Mouse (Mus musculus): ENCODE measurements at regions not wholly inside any gene's neighbourhood (a gene's known extent, or its start where the extent isn't known, plus 50 kb on each side); places are given as distances from the start of the nearest gene placed in this dataset.

- Histone ChIP-seq H3K27ac (no peak overlapping the region; the same call in 1 of the 2 replicates), H3K4me3 (no peak overlapping the region)
- TF ChIP-seq CTCF (conservative IDR thresholded peaks at IDR 0.05), result no peak
- DNase-seq (ENCODE audit: low spot score in 2 of 2), result peak in 1 of 2 experiments; percentile 12
Measured at GRCm38 (mm10) chr14:54108311-54109074, 145.4 kb downstream of the Dad1 start.

- no peak for DNase-seq (ENCODE audit: low spot score in 2 of 2)
- TF ChIP-seq CTCF (conservative IDR thresholded peaks at IDR 0.05), result no peak
- Histone ChIP-seq H3K27ac (peak overlapping the region; percentile 14; the same call in 1 of the 2 replicates), H3K4me3 (no peak overlapping the region)
Measured at GRCm38 (mm10) chr14:54107204-54107796, 146.6 kb downstream of the Dad1 start.

GRCm38 (mm10) chr14:54104243-54104642, 149.7 kb downstream of the Dad1 start:
- Histone ChIP-seq H3K4me3 (no peak overlapping the region), H3K27ac (no peak overlapping the region)
- TF ChIP-seq CTCF (conservative IDR thresholded peaks at IDR 0.05), result no peak
- no peak for DNase-seq (ENCODE audit: low spot score in 2 of 2)

- no peak for TF ChIP-seq CTCF (conservative IDR thresholded peaks at IDR 0.05)
- no peak for DNase-seq (ENCODE audit: low spot score in 2 of 2)
- no peak overlapping the region for H3K27ac ChIP-seq
- H3K4me3 ChIP-seq, result no peak overlapping the region
Measured at GRCm38 (mm10) chr14:54103541-54103940, 150.4 kb downstream of the Dad1 start.

GRCm38 (mm10) chr14:54103115-54103514, 150.8 kb downstream of the Dad1 start:
- H3K27ac ChIP-seq, result no peak overlapping the region
- TF ChIP-seq CTCF (conservative IDR thresholded peaks at IDR 0.05), result no peak
- no peak for DNase-seq (ENCODE audit: low spot score in 2 of 2)

GRCm38 (mm10) chr14:54101775-54102174, 152.1 kb downstream of the Dad1 start:
- no peak for DNase-seq (ENCODE audit: low spot score in 2 of 2)
- Histone ChIP-seq H3K4me3 (no peak overlapping the region), H3K27ac (no peak overlapping the region)
- no peak for TF ChIP-seq CTCF (conservative IDR thresholded peaks at IDR 0.05)

More at GRCm38 (mm10) chr14:54103115-54103514, 150.8 kb downstream of the Dad1 start:
- H3K4me3 ChIP-seq, result no peak overlapping the region

- DNase-seq (ENCODE audit: low spot score in 2 of 2), result peak in 1 of 2 experiments; percentile 13
- no peak for TF ChIP-seq CTCF (conservative IDR thresholded peaks at IDR 0.05)
- Histone ChIP-seq H3K27ac (no peak overlapping the region), H3K4me3 (no peak overlapping the region)
Measured at GRCm38 (mm10) chr14:54099360-54099759, 154.5 kb downstream of the Dad1 start.

GRCm38 (mm10) chr14:54098122-54098775, 155.7 kb downstream of the Dad1 start:
- no peak for DNase-seq (ENCODE audit: low spot score in 2 of 2)
- TF ChIP-seq CTCF (conservative IDR thresholded peaks at IDR 0.05), result no peak
- Histone ChIP-seq H3K27ac (no peak overlapping the region), H3K4me3 (no peak overlapping the region)

- TF ChIP-seq CTCF (conservative IDR thresholded peaks at IDR 0.05), result no peak
- H3K4me3 ChIP-seq, result no peak overlapping the region
- H3K27ac ChIP-seq, result no peak overlapping the region
- DNase-seq (ENCODE audit: low spot score in 2 of 2), result no peak
Measured at GRCm38 (mm10) chr14:54097026-54097425, 156.9 kb downstream of the Dad1 start.

GRCm38 (mm10) chr14:54092444-54092843, 161.5 kb downstream of the Dad1 start:
- Histone ChIP-seq H3K27ac (no peak overlapping the region), H3K4me3 (no peak overlapping the region)
- TF ChIP-seq CTCF (conservative IDR thresholded peaks at IDR 0.05), result peak; percentile 55
- DNase-seq (ENCODE audit: low spot score in 2 of 2), result no peak

GRCm38 (mm10) chr14:54086660-54087059, 167.2 kb downstream of the Dad1 start:
- H3K27ac ChIP-seq, result no peak overlapping the region
- no peak for TF ChIP-seq CTCF (conservative IDR thresholded peaks at IDR 0.05)
- DNase-seq (ENCODE audit: low spot score in 2 of 2), result peak in 1 of 2 experiments; percentile 42
- no peak overlapping the region for H3K4me3 ChIP-seq

- no peak for TF ChIP-seq CTCF (conservative IDR thresholded peaks at IDR 0.05)
- Histone ChIP-seq H3K4me3 (no peak overlapping the region), H3K27ac (no peak overlapping the region)
- no peak for DNase-seq (ENCODE audit: low spot score in 2 of 2)
Measured at GRCm38 (mm10) chr14:54074659-54075058, 179.2 kb downstream of the Dad1 start.

- no peak overlapping the region for H3K4me3 ChIP-seq
- H3K27ac ChIP-seq, result no peak overlapping the region
- no peak for TF ChIP-seq CTCF (conservative IDR thresholded peaks at IDR 0.05)
- DNase-seq (ENCODE audit: low spot score in 2 of 2), result no peak
Measured at GRCm38 (mm10) chr14:54072283-54072912, 181.5 kb downstream of the Dad1 start.
